Mouse (Mus musculus) cerebellum, postnatal 4 days (tissue): ENCODE measurements at regions not wholly inside any gene's neighbourhood (a gene's known extent, or its start where the extent isn't known, plus 50 kb on each side); places are given as distances from the start of the nearest gene placed in this dataset.

Experiments used
- DNase-seq, 2 experiments: peaks; one replicate each; pipeline ENCODE4 v3.0.0; 2022; ENCODE audit warnings: low spot score in 2 of 2, mixed read lengths in 1 of 2

DNA sequence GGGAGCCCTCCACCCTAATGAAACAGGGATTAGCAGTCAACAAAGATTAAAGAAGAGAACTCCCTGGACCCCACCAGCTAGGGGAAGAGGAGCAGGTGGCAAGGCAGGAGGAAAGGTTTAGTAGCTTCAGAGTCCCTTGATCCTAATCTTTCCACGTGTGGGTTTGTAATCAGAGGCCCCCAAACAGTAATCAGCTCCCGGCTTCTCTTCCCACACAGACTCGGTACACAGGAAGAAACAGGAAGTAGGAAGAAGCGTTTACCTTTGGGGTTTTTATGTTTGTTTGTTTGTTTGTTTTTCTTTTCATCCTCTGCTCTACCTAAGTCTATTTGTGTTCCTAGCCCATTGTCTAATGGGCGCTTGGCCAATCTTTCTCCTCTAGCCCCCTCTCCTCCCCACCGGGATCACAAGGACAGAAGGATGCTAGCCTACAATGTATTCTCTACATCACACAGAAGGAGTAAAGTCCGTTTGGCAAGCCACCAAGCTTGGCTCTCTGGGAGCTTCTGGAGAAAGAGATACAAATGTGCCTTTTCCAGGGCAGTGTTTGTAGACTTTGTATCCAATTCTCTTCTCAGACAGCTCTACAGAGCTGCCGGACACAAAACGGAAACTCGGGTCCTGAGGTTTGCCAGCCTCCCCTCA is 226.5 kb upstream of the Jarid2 start:
- peak in 1 of 2 experiments; percentile 34 for DNase-seq

DNA sequence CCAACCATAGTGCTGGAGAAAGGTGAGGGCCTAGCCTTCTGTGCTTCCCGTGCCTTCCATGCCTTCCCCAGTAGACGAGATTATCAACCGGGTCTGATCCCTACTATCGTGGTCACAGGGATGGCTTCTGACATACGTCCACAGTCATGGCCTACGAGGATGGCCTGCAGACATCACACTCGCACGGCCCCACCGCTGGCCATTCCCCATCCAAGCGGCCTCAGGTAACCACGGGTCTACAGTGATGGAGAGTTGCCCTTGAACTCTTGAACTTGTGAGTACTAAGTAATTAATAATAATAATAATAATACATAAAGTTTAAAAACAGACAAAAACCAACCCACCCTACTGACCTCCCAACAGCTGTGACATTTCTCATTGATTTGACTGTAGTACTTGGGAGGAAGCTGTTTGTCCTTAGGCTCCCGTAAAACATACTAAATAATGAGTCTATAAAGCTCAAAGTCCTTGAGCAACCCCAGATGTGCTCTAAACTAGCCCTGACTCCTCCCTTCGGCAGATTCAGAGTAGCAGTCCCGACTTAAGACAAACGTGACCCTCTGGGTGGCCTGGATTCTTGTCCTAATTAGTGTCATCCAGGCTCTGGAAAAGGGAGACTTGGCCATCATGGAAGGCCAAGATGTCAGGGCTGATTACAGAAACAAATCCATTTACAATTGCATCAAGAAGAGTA is 225.9 kb upstream of the Jarid2 start:
- DNase-seq, result no peak

DNA sequence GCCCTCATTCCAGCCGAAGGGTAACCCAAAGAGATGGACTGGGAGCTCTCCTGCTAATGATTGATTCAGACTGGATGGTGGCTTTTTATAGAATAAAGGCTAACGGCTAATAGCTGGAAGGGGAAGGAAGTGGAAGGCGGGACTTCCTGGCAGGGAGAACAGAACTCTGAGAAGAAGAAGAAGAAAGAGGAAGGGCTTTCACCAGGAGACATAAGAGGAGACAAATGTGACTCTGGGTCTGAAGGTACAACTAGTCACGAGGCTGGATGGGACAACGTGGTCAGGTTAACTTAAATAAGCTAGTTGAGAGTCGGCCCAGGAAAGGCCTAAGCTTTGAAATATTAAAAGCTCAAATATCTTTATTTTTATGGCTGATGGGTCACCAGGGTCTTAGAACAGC is 224.8 kb upstream of the Jarid2 start:
- DNase-seq, result no peak

DNA sequence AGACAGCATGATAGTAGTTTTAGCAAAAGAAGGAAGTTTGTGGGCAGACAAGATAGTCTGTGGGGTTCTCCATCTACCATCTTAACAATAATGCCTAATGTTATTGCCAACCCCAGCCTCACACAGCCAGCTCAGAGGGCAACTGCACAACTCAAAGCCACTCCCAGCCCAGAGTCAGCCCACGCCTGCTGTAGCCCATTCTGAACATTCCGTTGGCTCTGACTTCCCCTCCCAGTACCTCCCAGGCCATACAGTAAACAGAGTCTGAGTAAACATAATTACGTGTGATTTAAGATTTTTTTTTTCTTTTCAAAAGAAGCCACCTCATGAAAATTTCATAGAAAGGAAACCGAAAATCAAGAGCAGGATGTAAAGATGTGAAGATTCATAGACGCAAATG is 222.3 kb upstream of the Jarid2 start:
- DNase-seq, result no peak

DNA sequence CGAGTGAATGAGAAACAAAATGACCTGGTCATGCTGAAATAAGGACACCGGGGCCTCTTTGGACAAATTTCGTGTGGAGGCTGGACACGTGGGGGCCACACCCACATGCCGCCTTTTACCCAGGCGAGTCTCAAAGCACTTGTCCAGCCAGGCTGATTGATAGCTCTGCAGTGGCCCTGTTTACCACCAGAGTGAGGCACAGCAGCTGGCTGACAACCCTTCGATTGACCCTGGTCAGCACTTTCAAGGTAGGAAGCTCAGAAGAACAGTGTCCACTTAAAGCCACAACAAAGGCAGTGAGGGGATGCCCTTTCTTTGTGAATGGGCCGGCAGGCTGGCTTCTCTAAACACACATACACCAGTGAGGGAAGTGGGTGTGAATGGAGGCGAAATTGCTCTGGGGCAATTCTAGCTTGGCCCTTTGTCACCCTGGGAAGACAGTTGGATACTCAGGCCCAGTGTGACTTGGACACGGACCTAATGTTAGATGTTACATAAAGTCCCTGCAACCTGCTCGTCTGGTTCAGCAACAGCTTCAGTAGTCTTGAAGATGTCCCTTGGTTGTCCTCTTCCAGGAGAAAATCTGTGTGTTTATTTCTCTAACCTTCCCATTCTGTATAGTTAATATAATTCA is 219.6 kb upstream of the Jarid2 start:
- DNase-seq, result no peak

DNA sequence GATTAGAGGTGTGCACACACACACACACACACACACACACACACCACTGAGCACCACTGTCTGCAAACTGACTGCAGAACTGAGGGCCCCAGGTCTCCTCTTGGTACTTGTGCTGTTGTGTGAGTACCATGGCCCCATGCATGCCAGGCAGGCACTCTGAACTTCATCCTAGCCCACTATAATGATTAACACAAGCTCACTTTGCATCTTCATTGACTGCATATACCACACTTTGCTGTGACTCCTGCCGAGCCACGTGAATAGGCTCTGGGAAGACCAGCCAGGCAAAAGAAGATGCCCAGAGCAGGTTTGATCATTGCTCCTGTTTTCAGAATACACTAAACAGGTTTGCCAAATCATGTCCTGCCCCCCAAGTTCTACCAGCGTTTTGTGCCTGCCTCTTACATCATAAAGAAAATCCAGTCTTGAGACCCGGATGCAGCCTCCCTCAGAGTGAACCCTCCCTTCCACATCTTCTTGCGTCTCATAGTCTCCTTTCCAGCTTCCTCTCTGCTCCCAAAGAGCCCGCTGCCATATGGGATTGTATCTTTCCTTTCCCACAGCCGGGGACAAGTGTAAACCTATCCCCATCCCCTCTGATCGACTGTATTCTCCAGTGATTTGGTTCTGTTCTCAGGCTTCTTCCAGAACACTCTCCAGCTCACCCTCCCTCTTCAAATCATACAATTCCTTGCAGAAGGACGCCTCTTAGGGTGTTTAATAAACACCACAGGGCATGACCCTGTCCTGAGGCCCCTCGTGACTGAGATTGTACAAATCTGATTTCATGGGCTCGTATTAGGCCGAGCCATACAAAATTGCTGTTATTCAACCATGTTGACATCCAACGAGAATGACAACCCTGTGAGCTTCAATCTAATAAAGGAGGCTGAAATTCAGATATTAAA is 215.6 kb upstream of the Jarid2 start:
- DNase-seq, result no peak

DNA sequence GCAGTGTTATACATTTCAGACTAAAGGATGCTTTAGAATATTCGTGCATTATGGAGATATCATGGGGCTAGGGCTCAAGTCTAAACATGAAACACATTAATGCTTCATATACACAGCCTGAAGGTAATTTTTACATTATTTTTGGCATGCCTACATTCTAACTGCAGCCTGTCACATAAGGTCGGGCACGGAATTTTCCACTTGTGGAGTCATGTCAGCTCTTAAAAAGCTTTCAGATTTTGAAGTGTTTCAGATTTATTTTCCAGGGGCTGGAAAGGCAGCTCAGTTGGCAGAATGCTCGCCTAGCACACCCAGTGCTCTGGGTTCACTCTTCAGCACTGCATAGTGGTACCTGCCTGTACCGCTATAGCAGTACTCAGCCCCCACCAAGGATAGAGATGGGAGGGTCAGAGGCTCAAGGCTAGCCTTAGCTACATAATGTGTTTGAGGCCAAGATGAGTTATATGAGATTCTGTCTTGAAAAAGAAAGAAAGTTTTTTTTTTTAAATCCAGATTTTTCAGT is 214.6 kb upstream of the Jarid2 start:
- DNase-seq, result no peak

DNA sequence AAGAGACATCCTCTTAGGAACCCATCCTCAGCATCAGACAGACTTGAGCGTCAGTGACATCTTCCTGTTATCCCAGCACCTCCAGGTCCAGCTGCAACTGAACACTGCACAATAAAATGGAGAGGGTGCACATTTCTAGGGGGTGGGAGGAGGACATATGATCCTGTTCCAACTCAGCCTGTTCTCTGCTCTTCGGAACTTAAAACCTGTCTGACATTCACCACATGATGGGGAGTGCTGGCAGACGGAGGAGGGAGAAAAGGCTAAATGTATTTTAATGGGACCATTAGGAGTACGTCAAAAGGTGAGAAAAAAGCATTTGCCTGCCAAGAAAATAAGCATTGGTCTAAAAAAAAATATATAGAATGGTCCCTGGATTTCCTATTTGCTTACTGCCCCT is 212.4 kb upstream of the Jarid2 start:
- DNase-seq, result no peak

DNA sequence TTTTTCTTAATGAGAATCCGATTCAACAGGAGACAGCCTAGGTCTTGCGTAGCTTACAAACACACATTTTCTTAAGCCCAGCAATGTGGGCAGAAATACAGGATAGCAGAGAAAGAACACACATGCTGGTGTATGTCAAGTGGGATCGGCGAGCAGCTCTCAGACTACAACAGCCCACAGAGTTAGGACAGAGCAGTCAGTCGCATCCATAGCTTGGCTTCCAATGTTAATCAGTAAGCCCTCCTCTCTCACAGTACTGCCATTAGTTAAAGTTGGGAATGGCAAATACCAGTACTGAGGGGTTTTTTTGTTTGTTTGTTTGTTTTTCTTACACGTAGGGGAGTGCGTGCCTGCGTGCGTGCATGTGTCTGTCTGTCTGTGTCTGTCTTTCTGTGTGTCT is 212.0 kb upstream of the Jarid2 start:
- DNase-seq, result no peak

DNA sequence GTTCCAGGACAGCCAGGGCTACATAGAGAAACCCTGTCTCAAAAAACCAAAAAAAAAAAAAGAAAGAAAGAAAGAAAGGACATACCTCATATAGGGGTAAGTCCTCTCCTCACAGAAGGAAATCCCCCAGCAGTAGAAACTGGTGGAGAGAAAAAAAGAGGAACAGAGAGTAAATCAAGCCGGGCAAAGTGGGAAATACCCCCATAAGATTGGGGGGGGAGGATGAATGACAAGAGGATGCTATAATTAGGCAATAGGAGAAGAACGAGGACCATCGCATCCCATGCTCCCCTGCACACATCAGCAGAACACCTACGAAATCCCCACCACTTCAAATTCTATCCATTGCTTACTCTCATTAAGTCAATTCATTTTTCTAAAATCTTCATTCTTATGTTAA is 211.1 kb upstream of the Jarid2 start:
- DNase-seq, result no peak

DNA sequence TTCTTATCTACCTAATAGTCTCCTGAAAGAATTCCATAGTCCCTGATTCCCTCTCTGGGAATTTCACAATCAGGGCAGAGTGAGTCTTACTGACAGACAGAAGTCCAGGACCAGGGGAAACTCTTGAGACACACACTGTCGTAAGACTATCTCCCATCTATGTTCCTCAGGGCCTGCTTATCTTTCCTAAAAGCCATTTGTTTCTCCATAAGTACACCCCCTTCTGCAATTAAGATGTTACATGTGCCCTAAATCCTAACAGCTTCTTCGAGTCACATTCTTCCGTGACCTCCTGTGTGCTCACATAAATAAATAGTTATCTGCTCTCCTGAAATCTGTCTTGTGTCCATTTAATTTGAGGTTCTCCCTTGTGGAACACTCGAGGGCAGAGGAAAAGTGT is 205.8 kb upstream of the Jarid2 start:
- DNase-seq, result no peak

DNA sequence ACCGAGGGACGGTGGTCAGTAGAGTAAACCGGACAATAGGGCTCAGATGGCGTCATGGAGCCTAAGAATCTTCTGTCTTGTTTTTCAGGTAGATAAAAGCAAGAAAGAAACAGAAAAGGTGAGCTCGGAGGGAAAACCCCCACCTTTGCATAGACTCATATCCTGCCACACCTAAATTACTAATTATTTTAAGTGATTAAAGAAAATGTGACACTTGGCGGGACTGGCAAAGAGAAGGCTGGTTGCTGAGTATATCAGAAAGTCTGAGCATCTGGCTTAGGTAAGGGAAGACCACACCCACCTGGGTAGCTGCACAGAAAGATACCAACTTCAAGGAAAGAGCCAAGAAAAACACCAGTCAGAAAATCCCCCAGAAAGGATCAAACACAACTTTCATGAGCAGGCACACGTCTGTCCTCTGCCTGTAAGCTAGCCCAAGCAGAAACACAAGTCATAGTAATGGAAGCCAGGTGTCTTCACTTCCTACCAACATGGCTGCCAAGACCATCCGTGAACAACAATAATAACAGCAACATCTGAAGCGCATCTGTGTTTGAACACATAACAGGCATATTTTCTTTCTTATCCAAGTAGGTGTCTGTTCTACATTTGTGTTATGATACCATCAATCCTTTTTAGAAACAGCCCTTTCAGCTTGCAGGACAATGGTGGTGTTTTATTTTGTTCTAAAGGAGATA is 198.3 kb upstream of the Jarid2 start:
- no peak for DNase-seq

DNA sequence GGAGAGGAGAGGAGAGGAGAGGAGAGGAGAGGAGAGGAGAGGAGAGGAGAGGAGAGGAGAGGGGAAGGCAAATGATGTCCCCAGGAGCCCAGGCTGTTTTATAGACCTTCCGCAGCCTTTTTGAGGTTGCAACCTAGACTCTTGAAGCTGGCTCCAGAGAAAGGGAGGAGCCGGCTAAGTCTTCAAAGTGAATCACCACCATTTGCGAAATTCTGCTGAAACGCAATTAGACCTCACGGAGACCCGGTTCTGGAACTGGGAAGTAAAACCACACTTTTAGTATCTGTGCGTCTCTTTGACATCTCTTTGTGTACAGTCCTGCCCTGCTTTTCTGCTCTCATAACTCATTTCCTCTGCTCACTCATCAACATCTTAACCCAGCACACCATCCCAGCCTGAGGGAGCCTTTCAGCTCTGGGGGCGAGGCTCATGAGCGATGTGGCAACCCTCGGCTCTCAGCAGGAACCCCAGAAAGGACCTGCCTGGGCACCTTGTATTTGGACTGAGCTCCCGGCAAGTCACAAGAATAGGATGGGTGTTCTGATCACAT is 196.6 kb upstream of the Jarid2 start:
- DNase-seq, result no peak

DNA sequence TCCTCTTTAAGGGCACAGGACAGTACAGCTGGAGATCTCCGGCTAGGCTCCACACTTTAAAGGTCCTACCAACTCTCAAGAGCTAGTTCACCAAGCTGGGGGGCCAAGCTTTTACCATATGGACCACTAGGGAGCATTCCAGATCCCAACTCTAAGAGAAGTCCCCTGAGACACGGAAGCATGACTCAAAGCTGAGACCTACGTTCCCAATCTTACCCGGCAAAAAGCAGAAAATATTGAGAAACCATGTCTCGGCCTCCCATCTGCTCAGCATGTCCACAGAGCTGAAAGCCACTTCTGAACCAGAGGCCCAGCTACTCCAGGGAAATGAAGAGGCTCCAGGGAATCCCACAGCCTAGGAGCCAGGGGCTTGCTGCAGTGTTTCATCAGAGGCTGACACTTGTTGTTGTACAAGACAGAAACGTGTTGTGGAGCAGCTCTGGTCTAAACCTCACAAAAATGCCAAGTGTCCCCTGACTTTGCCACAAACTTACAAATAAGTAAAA is 194.6 kb upstream of the Jarid2 start:
- DNase-seq, result no peak

DNA sequence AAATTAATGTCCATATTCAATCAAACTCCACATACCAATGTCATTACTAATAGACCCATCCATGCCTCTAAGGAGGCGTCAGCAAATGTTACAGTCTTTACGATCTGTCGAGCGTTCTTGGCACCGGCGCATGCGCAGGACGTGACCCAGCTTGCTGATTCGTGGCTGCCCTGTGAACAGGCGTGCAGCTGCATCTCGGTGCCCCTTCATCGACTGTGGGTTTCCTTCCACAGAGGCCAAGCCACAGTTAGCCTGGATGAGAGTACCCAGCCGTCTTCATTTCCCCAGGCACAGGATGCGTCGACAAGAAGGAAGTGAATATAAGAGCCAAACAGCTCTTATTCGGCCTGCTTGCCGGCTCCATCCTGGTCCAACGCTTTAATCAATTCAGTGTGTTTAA is 193.8 kb upstream of the Jarid2 start:
- DNase-seq, result no peak

DNA sequence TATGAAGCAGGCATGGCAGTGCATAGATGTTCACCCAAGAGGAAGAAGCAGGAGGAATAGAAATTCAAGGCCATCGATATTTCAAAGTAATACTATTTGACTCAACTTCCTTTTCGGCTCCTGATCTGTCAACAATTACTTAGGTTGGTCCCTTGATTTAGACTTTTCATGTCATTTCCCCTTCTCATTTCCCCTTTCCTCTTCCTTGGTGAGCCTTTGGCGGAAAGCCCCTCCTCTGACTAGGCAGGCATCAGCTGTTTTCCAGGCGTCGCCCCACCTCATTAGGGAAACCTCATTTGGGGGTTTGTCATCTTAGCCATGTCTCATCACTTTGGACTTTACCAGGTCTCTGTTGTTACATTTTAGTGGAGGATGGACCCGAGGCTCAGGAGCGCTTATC is 191.0 kb upstream of the Jarid2 start:
- no peak for DNase-seq

DNA sequence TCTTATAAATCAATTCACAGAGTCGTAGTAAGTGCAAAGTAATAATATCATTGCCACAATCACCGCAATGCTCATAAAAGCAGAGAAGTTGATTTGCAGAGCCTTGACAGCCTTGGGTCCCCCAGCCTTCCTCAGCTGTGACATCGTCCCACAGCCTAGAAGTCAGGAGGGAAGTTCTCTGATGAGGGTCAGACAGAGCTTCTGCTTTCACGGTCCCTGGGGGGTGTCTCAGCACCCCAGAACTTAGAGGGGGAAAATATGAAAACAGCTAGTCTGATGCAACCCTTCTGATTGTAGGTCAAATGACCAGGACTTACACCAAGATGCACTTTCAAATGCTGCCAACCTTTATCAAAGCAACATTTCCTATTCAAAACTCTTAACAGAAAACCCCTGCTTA is 188.9 kb upstream of the Jarid2 start:
- DNase-seq, result no peak

DNA sequence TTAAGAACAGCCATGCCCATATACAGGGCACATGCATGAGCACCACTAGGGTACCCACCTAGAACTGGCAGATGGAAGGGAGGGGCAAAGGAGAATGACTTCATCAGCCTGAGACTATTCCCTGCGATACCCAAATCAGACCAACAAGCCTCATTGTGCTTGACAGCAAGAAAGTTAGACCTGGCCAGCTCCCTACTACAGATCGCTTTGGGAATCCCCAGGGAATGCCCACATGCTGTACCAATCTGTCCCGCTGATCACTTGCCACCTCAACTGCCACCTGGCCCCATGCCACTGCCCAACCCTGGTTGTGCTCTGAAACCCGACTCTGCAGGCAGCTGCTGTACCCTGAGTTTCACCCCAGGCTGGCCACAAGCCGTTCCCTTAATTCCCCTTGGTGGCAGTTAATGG is 188.0 kb upstream of the Jarid2 start:
- DNase-seq, result peak; percentile 41 to 86

DNA sequence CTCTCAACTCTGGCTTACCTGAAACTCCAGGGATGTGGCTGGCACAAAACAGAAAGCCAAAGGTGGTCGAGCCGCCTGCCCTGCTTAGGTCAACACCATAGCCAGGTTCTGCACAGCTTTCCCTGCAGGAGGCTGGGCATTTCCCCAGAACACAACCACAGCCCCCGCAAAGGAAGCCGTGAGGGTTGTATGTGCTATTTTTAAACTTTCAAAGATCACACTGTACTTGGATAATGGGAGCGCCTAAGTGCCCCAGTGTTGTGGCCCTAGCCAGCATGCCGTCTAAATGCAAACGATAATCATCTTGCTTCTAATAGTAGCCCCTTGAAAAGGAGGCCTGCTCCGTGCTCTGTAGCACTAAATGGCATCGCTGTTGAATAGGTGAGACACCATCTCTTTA is 184.5 kb upstream of the Jarid2 start:
- DNase-seq, result no peak

DNA sequence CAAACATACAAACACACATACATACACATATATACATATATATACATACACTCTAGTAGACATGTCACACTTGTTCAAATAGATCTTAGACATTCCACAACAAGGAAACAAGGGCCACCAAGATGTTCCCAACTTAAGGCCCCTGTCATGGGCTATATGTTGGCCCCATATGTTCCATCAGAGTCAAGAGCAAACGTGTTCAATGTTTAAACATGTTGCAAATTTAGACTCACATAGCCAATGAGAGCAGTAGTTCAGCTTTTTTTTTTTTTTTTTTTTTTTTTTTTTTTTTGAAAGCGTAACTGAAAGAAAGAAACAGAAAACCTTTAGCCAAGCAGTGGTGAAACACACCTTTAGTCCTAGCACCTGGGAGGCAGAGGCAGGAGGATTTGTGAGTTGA is 183.0 kb upstream of the Jarid2 start:
- no peak for DNase-seq

DNA sequence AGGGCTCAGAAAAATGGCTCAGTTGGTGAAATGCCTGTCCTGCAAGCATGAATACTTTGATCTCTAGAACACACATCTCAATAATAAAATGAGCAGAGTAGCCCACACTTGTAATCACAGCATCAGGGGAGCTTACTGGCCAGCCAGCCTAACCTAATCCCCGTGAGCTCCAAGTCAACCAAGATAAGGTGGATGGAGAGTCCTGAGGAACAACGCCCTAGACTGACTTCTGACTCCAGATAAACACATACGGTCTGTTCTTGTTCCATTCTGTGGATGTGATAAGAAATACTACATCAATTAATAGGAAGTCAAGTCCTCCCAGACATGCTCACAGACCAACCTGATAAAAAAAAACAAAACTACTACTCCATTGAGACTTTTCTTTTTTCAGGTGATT is 180.4 kb upstream of the Jarid2 start:
- DNase-seq, result no peak
